Mouse (Mus musculus) liver, adult 2 months (tissue): ENCODE data around the gene Il4i1.

Source experiments
- CTCF ChIP-seq: fragments of 200-500 bp; IDR thresholded peaks from 2 replicates; pipeline ENCODE4 v1.5.1; 2011; ENCODE audit warnings: low read depth, low read length, control low read depth
- POLR2A ChIP-seq: fragments of 200-500 bp; IDR thresholded peaks from 2 replicates; pipeline ENCODE4 v1.6.1; 2011; ENCODE audit warnings: low read length, control low read depth; ENCODE audit not compliant: insufficient read depth; ENCODE audit errors: extremely low read depth

DNA sequence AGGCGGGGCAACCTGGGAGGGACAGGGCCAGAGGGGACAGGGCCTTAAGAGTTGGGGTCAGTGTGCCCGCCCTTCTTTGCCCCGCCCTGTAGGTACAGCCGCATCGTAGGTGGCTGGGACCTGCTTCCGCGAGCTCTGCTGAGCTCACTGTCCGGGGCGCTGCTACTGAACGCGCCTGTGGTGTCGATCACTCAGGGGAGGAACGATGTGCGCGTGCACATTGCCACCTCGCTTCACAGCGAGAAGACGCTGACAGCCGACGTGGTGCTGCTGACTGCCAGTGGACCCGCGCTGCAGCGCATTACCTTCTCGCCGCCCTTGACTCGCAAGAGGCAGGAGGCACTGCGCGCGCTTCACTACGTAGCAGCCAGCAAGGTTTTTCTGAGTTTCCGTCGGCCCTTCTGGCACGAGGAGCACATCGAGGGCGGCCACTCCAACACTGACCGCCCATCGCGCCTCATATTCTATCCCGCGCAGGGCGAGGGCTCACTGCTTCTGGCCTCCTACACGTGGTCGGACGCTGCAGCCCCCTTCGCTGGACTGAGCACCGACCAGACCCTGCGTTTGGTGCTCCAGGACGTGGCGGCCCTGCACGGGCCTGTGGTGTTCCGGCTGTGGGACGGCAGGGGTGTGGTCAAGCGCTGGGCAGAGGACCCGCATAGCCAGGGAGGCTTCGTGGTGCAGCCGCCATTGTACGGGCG is 23.5 kb downstream of the Il4i1 start:
- no peak for TF ChIP-seq CTCF
- TF ChIP-seq POLR2A = no peak
